26 mouse cellular contexts compared by ENCODE assay signal in genomic region chr9:106469776-106470175, GRCm38 (mm10). TPM values are rescaled to one million over a fixed set of nuclear protein-coding genes. Genes with fewer than 3 reads are reported as not detected.
DNase-seq lines count a peak whose midpoint lies in the region; ATAC-seq and TF ChIP-seq lines count a peak whose summit lies in the region.
"Had no signal": no experiment of that assay in that cellular context is flagged by ENCODE, and none has a peak within 500 bp of the region (broad histone marks: within the 10 kb centered on the region; RNA-seq: fewer than 3 reads in every experiment).

No protein-coding gene starts in this region.

- TF ChIP-seq POLR2A in myocyte (IDR thresholded peaks at IDR 0.05; ENCODE audit: insufficient read length, low read depth): no peak

- no peak overlapping the region for H3K4me2 ChIP-seq in myocyte (ENCODE audit: low read depth)
- H3K4me2 ChIP-seq: forebrain, embryonic 13.5 days; heart, embryonic 11.5 days; hindbrain, embryonic 13.5 days; kidney, embryonic 15.5 days; liver, embryonic 12.5 days had no signal

- no peaks in the 10 kb centered on the region for H3K36me3 ChIP-seq in myocyte (ENCODE audit: control insufficient read depth, insufficient read depth)
- H3K36me3 ChIP-seq: hindbrain, embryonic 13.5 days; kidney, embryonic 15.5 days; liver, embryonic 12.5 days had no signal

- DNase-seq in cerebellum, adult 18-20 months: peak; percentile 1 to 6
- peak; percentile 5 for DNase-seq in gastrocnemius, postnatal 25 days
- no peak for DNase-seq in gastrocnemius, adult 8-10 months (ENCODE audit: low spot score in 2 of 2)
- peak; percentile 3 for DNase-seq in right cerebral cortex, postnatal 14 days
- no peak for DNase-seq in right cerebral cortex, postnatal 36 days (ENCODE audit: low spot score in 2 of 2)
- DNase-seq in layer of hippocampus, adult 9-11 months: no peak
- DNase-seq: B cell, adult 2 months; heart, adult 18-20 months; heart, postnatal 36 days; left cerebral cortex, postnatal 4 days; liver, postnatal 0 days; lung, postnatal 36 days; midbrain, embryonic 14.5 days; right cerebral cortex, postnatal 4 days had no signal

- H3K79me2 ChIP-seq in myocyte (ENCODE audit: control insufficient read depth, insufficient read depth): peaks cover 5% of the 10 kb centered on the region

- H3K4me3 ChIP-seq in myocyte: no peak overlapping the region
- H3K4me3 ChIP-seq: forebrain, embryonic 13.5 days; hindbrain, embryonic 13.5 days; kidney, embryonic 15.5 days; left cerebral cortex, adult 2 months; liver, embryonic 12.5 days had no signal

- no peaks in the 10 kb centered on the region for H3K27me3 ChIP-seq in myocyte (ENCODE audit: control insufficient read depth, insufficient read depth, insufficient read length)
- H3K27me3 ChIP-seq: forebrain, embryonic 13.5 days had no signal

- ATAC-seq in cerebellum, adult (ENCODE audit: insufficient number of reproducible peaks, low FRiP score, low TSS enrichment): no peak
- ATAC-seq: forebrain, embryonic 13.5 days; intestine, postnatal 0 days; liver, embryonic 12.5 days; liver, postnatal 0 days had no signal

- H3ac ChIP-seq in myocyte (ENCODE audit: control insufficient read depth, insufficient read length): no peak overlapping the region

TF ChIP-seq in myocyte, 11 proteins besides CTCF, POLR2A, EP300 and RAD21:
- no peak for TF ChIP-seq USF1 (IDR thresholded peaks at IDR 0.05; ENCODE audit: low read depth)
- peak; percentile 87 for TF ChIP-seq POLR2AphosphoS2 (IDR thresholded peaks at IDR 0.05; ENCODE audit: insufficient read length, low read depth)
- no peak for TF ChIP-seq TCF3 (IDR thresholded peaks at IDR 0.05; ENCODE audit: insufficient read length, low read depth)

RNA-seq across cellular contexts. Expression of gene Gpr62, which starts 4.0 kb away (rescaled TPM):
- total RNA-seq in gastrocnemius, postnatal 25 days (2021): under 1 TPM in 1 of 2 experiments, not detected in 1; 0.18 TPM
- total RNA-seq in gastrocnemius, adult 8-10 months (2022): under 1 TPM in 2 of 4 experiments, not detected in 2; 0.12 to 0.43 TPM
- 0.46 TPM for polyA plus RNA-seq in myocyte (2012; fragmentation: generic; extraction: Trizol)
- total RNA-seq: heart, adult 18-20 months; heart, postnatal 36 days; megakaryocyte-erythroid progenitor cell, adult 5-6 weeks; neutrophil, adult 5-6 weeks had no signal
- polyA plus RNA-seq: liver, postnatal 0 days had no signal

RNA-seq across cellular contexts. Expression of gene Rrp9, which starts 6.0 kb away (rescaled TPM):
- total RNA-seq in gastrocnemius, postnatal 25 days (2021): 10 to 100 TPM; 17.1 to 18.7 TPM
- 10 to 100 TPM; 16.8 to 26.0 (median 20.8) TPM for total RNA-seq in gastrocnemius, adult 8-10 months (2022)
- 69.4 TPM for polyA plus RNA-seq in myocyte (2012; fragmentation: generic; extraction: Trizol)

RNA-seq across cellular contexts. Expression of gene Parp3, which starts 7.0 kb away (rescaled TPM):
- total RNA-seq in gastrocnemius, postnatal 25 days (2021): 10 to 100 TPM; 54.3 to 90.0 TPM
- 10 to 100 TPM; 61.1 to 71.7 (median 70.1) TPM for total RNA-seq in gastrocnemius, adult 8-10 months (2022)
- 66.1 TPM for polyA plus RNA-seq in myocyte (2012; fragmentation: generic; extraction: Trizol)

RNA-seq across cellular contexts. Expression of gene Pcbp4, which starts 16.7 kb away (rescaled TPM):
- 10 to 100 TPM; 54.6 to 59.7 TPM for total RNA-seq in gastrocnemius, postnatal 25 days (2021)
- total RNA-seq in gastrocnemius, adult 8-10 months (2022): 10 to 100 TPM; 49.9 to 70.6 (median 61.3) TPM
- 274 TPM for polyA plus RNA-seq in myocyte (2012; fragmentation: generic; extraction: Trizol)

RNA-seq across cellular contexts. Expression of gene Abhd14a, which starts 22.3 kb away (rescaled TPM):
- total RNA-seq in gastrocnemius, postnatal 25 days (2021): 10 to 100 TPM; 14.7 to 18.3 TPM
- total RNA-seq in gastrocnemius, adult 8-10 months (2022): 10 to 100 TPM; 15.2 to 17.8 (median 16.7) TPM
- polyA plus RNA-seq in myocyte (2012; fragmentation: generic; extraction: Trizol): 19.2 TPM
- total RNA-seq: monocyte, adult 5-6 weeks had no signal

Comparison
In these comparisons a context has a peak if more than half of its experiments do, and no peak if none do; other contexts are left out.
1. DNase-seq: peak in cerebellum, adult 18-20 months (2 of 2), gastrocnemius, postnatal 25 days (single experiment) and right cerebral cortex, postnatal 14 days (single experiment); none in gastrocnemius, adult 8-10 months (0 of 2), right cerebral cortex, postnatal 36 days (0 of 2) and layer of hippocampus, adult 9-11 months (single experiment).